Mouse (Mus musculus) embryonic facial prominence, embryonic 11.5 days (tissue): Measurements from ENCODE around the gene Ndufc1. TPM values are rescaled to one million over a fixed set of nuclear protein-coding genes. Genes with fewer than 3 reads are reported as not detected.

Experiments used
- ATAC-seq: fragments of 200-750 bp; cut with Nextera tagmentation; replicated peaks from 2 replicates; pipeline ENCODE4 v1.8.0; 2017; ENCODE audit warnings: low read depth; ENCODE audit not compliant: insufficient number of reproducible peaks, low FRiP score, low TSS enrichment
- DNase-seq: peaks from one replicate; pipeline ENCODE4 v3.0.0-alpha.2; 2015; ENCODE audit warnings: low spot score
- H3K27ac ChIP-seq: fragments of 300-500 bp; sonication (generic); replicated peaks from 2 replicates; pipeline ENCODE4 v1.5.1; 2014; ENCODE audit warnings: mild to moderate bottlenecking, low read depth, low read length, control low read depth
- H3K27me3 ChIP-seq: fragments of 300-500 bp; sonication (generic); 2 replicates; pipeline ENCODE4 v1.6.1; 2014; ENCODE audit warnings: mild to moderate bottlenecking, low read length, moderate library complexity, mixed read lengths; ENCODE audit not compliant: control insufficient read depth, insufficient read depth
- H3K36me3 ChIP-seq: fragments of 300-500 bp; sonication (generic); replicated peaks from 2 replicates; pipeline ENCODE4 v1.6.1; 2014; ENCODE audit warnings: low read depth, mild to moderate bottlenecking, low read length, moderate library complexity, mixed read lengths; ENCODE audit not compliant: control insufficient read depth, insufficient read depth
- H3K4me1 ChIP-seq: fragments of 300-500 bp; sonication (generic); 2 replicates; pipeline ENCODE4 v1.6.1; 2014; ENCODE audit warnings: low read length, mixed read lengths; ENCODE audit not compliant: control insufficient read depth, insufficient read depth
- H3K4me2 ChIP-seq: fragments of 300-500 bp; sonication (generic); 2 replicates; pipeline ENCODE4 v1.6.1; 2014; ENCODE audit warnings: low read depth, mild to moderate bottlenecking, control low read depth, low read length, moderate library complexity
- H3K4me3 ChIP-seq: fragments of 300-500 bp; sonication (generic); 2 replicates; pipeline ENCODE4 v1.5.1; 2014; ENCODE audit warnings: low read depth, low read length, control low read depth
- H3K9ac ChIP-seq: fragments of 300-500 bp; sonication (generic); replicated peaks from 2 replicates; pipeline ENCODE4 v1.6.1; 2014; ENCODE audit warnings: mild to moderate bottlenecking, control low read depth, low read length
- H3K9me3 ChIP-seq: fragments of 300-500 bp; sonication (generic); replicated peaks from 2 replicates; pipeline ENCODE4 v1.6.1; 2016; ENCODE audit warnings: mild to moderate bottlenecking, low read length, inconsistent platforms, mixed read lengths; ENCODE audit not compliant: control insufficient read depth
- WGBS: fragments of 180-500 bp; shearing (Covaris S2); extraction: QIAGEN DNeasy Blood & Tissue Kit; methylation state at CpG from one replicate; pipeline ENCODE4 v1.1.7; 2014; 5-methylcytosine and 5-hydroxymethylcytosine counted together
- polyA plus RNA-seq: library from polyadenylated mRNA; unstranded; fragments of >200 nt; fragmentation: Nextera tagmentation; extraction: Ambion mirVana; gene quantifications from 2 replicates; pipeline ENCODE4 v1.2.1, GENCODE M21; 2014

The Ndufc1 gene
- polyA plus RNA-seq, 1 experiment from 2014 or later: 722 TPM

DNA sequence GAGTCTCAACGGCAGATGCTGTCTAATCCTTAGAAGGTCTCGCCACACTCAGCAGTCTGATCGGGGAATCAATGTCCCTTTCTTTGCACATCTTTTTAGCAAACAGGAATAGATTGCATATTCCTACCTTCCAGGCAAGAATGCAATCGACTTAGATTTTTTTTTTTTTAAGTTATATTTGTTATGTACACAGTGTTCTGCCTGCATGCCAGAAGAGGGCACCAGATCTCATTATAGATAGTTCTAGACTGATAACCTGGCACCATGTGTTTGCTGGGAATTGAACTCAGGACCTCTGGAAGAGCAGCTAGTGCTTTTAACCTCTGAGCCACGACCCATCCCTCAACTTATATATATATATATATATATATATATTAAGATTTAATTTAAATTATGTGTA lies 35.2 kb downstream of the Ndufc1 start:
- no peaks in the 10 kb centered on the region for H3K9me3 ChIP-seq
- no peak overlapping the region for H3K27ac ChIP-seq
- H3K36me3 ChIP-seq: no peaks in the 10 kb centered on the region
- no peak for ATAC-seq
- no peak overlapping the region for H3K4me3 ChIP-seq
- DNase-seq: no peak
- WGBS: 71% methylated on average over 5 of the region's 5 CpGs
- H3K4me2 ChIP-seq: no peak overlapping the region
- no peak overlapping the region for H3K9ac ChIP-seq
- H3K27me3 ChIP-seq: no peaks in the 10 kb centered on the region
- no peaks in the 10 kb centered on the region for H3K4me1 ChIP-seq

DNA sequence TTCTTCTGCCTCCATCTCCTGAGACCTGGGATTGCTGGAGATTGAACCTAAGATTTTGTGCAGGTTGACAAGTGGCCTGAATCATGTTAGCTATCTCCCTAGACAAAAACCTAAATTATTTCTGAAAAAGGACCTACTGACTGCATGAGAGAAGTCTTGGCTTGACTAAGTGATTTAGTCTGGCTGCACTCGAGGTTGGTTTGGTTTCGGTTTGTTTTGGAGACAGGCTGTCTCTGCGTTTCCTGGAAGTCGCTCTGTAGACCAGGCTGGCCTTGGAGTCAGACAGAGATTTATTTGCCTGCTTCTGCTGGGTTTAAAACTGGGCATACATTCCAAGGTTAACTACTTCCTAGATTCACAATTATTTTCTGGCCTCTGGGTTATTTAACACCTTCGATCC lies 35.9 kb downstream of the Ndufc1 start:
- Histone ChIP-seq H3K9ac (no peak overlapping the region), H3K9me3 (no peaks in the 10 kb centered on the region), H3K36me3 (no peaks in the 10 kb centered on the region), H3K4me3 (no peak overlapping the region), H3K4me2 (no peak overlapping the region), H3K4me1 (no peaks in the 10 kb centered on the region), H3K27ac (no peak overlapping the region), H3K27me3 (no peaks in the 10 kb centered on the region)
- DNase-seq (no peak), ATAC-seq (no peak)
- 75% methylated on average over 5 of the region's 5 CpGs for WGBS

DNA sequence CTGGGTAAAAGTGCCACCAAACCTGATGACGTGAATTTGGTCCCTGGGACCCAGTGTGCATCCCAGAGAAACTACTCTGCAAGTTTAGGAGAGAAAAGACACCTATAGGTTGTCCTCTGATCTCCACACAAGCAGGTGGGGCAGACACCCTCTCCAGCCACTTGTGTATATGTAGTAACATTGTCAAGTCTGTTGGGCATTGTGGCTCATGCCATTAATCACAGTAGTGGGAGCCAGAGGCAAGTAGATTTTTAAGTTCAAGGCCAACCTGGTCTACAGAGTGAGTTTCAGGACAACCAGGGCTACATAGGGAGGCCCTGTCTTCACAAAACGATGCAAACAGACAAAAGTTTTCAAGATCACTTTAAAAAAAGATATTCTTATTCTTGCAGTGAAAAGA lies 37.0 kb downstream of the Ndufc1 start:
- Histone ChIP-seq H3K9me3 (no peaks in the 10 kb centered on the region), H3K27me3 (no peaks in the 10 kb centered on the region), H3K9ac (no peak overlapping the region), H3K4me2 (no peak overlapping the region), H3K36me3 (no peaks in the 10 kb centered on the region), H3K27ac (no peak overlapping the region), H3K4me3 (no peak overlapping the region), H3K4me1 (no peaks in the 10 kb centered on the region)
- WGBS: 68% methylated on average over 2 of the region's 2 CpGs
- ATAC-seq: no peak
- DNase-seq: no peak

DNA sequence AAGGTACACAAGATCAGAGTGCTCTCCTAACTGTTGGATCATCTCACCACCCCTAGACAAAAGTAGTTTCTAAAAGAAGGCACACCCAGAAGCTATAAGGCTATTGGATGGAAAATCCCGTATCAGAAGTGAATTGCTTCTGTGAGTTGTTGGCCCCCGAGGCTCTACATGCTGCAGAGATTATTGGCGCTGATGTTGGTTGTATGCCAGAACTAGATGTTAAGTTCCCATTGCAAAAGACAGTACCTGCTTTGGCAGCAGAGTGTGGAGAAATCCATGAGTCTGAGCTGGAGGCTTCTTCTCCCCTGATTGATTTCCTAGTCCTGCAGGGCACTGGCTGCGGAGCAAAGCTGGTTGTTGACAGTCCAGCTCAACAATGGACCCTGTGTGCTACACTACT lies 40.8 kb downstream of the Ndufc1 start:
- H3K9ac ChIP-seq: no peak overlapping the region

DNA sequence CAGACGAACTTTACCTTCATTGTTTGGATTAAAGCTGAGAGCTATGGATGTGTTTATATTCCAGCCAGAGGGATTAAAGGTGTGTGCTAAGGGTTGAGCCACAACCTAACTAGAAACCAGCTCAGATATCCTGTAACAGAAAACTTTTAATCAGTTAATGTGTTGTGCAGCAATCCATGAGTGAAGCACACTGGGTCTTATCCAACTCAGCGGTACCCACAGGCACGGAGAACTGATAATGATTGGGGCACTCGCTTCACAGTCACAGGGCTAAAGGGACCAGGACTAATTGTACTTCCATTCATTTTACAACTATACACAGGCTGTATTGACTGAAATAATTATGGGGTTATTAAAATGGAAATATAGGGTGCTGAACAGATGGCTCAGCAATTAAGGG lies 41.9 kb downstream of the Ndufc1 start:
- Histone ChIP-seq H3K27me3 (no peaks in the 10 kb centered on the region), H3K9me3 (no peaks in the 10 kb centered on the region), H3K4me3 (no peak overlapping the region), H3K4me1 (no peaks in the 10 kb centered on the region), H3K9ac (no peak overlapping the region), H3K4me2 (no peak overlapping the region), H3K27ac (no peak overlapping the region), H3K36me3 (no peaks in the 10 kb centered on the region)
- WGBS: 61% methylated on average over 4 of the region's 4 CpGs
- no peak for ATAC-seq
- DNase-seq: no peak

More for the DNA sequence above, 40.8 kb downstream of the Ndufc1 start:
- Histone ChIP-seq H3K4me3 (no peak overlapping the region), H3K4me2 (no peak overlapping the region), H3K27me3 (no peaks in the 10 kb centered on the region), H3K36me3 (no peaks in the 10 kb centered on the region), H3K27ac (no peak overlapping the region), H3K4me1 (no peaks in the 10 kb centered on the region), H3K9me3 (no peaks in the 10 kb centered on the region)
- ATAC-seq (no peak), DNase-seq (no peak)
- WGBS: 76% methylated on average over 4 of the region's 4 CpGs

DNA sequence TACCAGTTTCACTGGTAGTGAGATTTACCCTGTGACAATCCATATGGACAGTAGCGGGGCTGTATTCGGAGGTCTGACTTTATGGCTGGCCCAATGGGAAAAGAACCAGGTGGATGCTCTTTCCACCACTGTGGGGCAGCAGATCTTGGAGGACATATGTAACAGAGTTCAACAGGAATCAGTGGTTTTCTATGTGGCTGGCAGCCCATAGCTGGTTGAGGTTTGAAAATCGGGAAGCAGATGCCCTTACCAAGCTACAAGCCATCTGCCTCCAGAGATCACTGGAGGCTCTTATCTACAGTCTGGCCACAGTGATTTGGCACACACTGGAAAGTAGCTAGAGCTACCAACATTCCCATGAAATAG lies 43.3 kb downstream of the Ndufc1 start:
- Histone ChIP-seq H3K27ac (no peak overlapping the region), H3K4me3 (peak overlapping the region; percentile 35), H3K27me3 (no peaks in the 10 kb centered on the region), H3K9me3 (no peaks in the 10 kb centered on the region), H3K9ac (no peak overlapping the region), H3K4me2 (peak overlapping the region; percentile 55; the same call in 1 of the 2 replicates), H3K36me3 (no peaks in the 10 kb centered on the region), H3K4me1 (no peaks in the 10 kb centered on the region)
- WGBS: 9% methylated on average over 3 of the region's 3 CpGs
- ATAC-seq (no peak), DNase-seq (no peak)

DNA sequence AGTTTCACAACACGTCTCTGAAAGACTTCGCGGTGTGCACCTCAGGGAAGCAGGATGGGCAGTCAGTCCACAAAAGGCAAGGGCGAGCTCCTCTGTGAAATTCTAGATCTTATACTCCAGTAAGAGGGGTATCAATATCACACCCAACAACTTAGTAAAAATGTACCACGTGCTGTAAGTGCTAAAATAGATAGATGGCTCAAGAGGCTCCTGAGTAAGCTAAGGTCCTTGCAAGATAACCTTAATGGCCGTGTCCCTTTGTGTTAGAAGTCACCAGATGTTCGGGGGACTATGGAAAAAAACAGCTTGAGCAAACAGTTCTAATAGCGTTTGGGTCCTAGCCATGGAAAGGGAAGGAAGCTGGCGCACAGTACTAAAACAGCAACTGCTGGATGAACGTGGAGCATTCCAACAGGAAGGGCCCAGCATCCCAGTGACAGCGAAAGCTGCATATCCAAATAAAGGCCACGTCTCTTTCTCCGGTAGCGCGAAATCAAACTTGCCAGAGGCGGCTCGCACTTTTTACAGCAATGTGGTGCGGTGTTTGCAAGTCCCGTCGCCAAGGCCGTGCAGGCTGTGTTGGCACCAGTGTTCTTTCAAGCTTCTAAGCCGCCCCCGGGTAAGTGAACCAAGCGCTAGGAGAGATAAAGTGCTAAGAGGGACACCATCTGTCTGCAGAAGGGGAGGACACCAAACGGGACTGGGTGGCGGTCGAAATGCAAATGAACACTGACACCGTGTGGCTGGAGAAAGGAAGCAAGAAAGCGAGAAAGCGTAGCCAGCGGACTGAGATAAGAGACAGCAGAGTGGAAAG lies 43.9 kb downstream of the Ndufc1 start:
- no peaks in the 10 kb centered on the region for H3K4me1 ChIP-seq
- H3K27ac ChIP-seq: no peak overlapping the region
- WGBS: 6% methylated on average over 31 of the region's 31 CpGs
- no peaks in the 10 kb centered on the region for H3K27me3 ChIP-seq
- peak overlapping the region; percentile 52 for H3K9ac ChIP-seq
- H3K4me3 ChIP-seq: peak overlapping the region; percentile 35
- DNase-seq (peak; percentile 83), ATAC-seq (peak; percentile 74)
- H3K4me2 ChIP-seq: peak overlapping the region; percentile 55
- no peaks in the 10 kb centered on the region for H3K36me3 ChIP-seq
- no peaks in the 10 kb centered on the region for H3K9me3 ChIP-seq

DNA sequence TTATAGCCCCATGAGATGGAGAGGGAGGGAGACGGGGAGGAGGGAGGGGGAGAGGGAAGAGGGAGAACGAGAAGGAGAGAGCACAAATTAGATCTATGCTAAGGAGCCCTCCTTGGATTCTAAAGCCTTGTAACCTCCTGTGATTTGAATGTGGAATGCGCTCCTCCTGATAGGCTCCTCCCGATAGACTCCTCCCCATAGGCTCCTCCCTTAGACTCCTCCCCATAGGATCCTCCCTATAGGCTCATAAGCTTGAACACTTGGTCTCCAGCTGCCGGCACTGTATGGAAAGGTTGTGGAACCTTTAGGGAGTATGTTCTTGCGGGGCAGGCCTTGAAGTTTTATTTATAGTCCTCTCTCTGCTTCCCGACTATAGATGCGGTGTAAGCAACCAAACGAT lies 47.7 kb downstream of the Ndufc1 start:
- ATAC-seq (no peak), DNase-seq (peak; percentile 39)
- Histone ChIP-seq H3K27me3 (no peaks in the 10 kb centered on the region), H3K4me3 (no peak overlapping the region), H3K9me3 (no peaks in the 10 kb centered on the region), H3K9ac (no peak overlapping the region), H3K4me2 (no peak overlapping the region), H3K4me1 (no peaks in the 10 kb centered on the region), H3K36me3 (no peaks in the 10 kb centered on the region), H3K27ac (no peak overlapping the region)
- WGBS: 23% methylated on average over 9 of the region's 9 CpGs
